Comparison of ENCODE assay signal across 18 mouse cellular contexts in genomic region chr15:84682821-84683220, GRCm38 (mm10). TPM values are rescaled to one million over a fixed set of nuclear protein-coding genes. Genes with fewer than 3 reads are reported as not detected.
DNase-seq lines count a peak whose midpoint lies in the region; ATAC-seq and TF ChIP-seq lines count a peak whose summit lies in the region.
"Had no signal": no experiment of that assay in that cellular context is flagged by ENCODE, and none has a peak within 500 bp of the region (broad histone marks: within the 10 kb centered on the region; RNA-seq: fewer than 3 reads in every experiment).

No protein-coding gene starts in this region.

- no peak for TF ChIP-seq CTCF in lung, adult 2 months (IDR thresholded peaks at IDR 0.05; ENCODE audit: insufficient read depth, low read length)
- no peak for TF ChIP-seq CTCF in intestine, postnatal 0 days (IDR thresholded peaks at IDR 0.05; ENCODE audit: low read depth)

- peaks cover 59% of the 10 kb centered on the region for H3K4me1 ChIP-seq in heart, embryonic 12.5 days (replicated peaks)
- H3K4me1 ChIP-seq in lung, embryonic 15.5 days: peaks cover 40% of the 10 kb centered on the region
- H3K4me1 ChIP-seq in lung, adult 2 months (ENCODE audit: control insufficient read depth, insufficient read depth, low read length): peaks cover 3% of the 10 kb centered on the region; the same call in 1 of the 2 replicates
- H3K4me1 ChIP-seq in intestine, postnatal 0 days (replicated peaks; ENCODE audit: control insufficient read depth, insufficient read depth, low read length): peaks cover 14% of the 10 kb centered on the region
- peaks cover 32% of the 10 kb centered on the region for H3K4me1 ChIP-seq in stomach, embryonic 16.5 days (ENCODE audit: control insufficient read depth, insufficient read depth, low read length)

- H3K27me3 ChIP-seq in heart, embryonic 12.5 days (replicated peaks): no peaks in the 10 kb centered on the region
- no peaks in the 10 kb centered on the region for H3K27me3 ChIP-seq in lung, embryonic 15.5 days
- H3K27me3 ChIP-seq in intestine, postnatal 0 days (replicated peaks; ENCODE audit: control insufficient read depth, insufficient read depth, low read length): no peaks in the 10 kb centered on the region
- no peaks in the 10 kb centered on the region for H3K27me3 ChIP-seq in stomach, embryonic 16.5 days (ENCODE audit: control insufficient read depth, insufficient read depth, low read length)

- H3K27ac ChIP-seq in heart, embryonic 12.5 days (ENCODE audit: poor library complexity, severe bottlenecking): no peak overlapping the region
- H3K27ac ChIP-seq in lung, embryonic 15.5 days: peak overlapping the region; percentile 84; the same call in 1 of the 2 replicates
- H3K27ac ChIP-seq in intestine, postnatal 0 days (ENCODE audit: low read depth, low read length): no peak overlapping the region
- no peak overlapping the region; the same call in 1 of the 2 replicates for H3K27ac ChIP-seq in stomach, embryonic 16.5 days (ENCODE audit: low read length)
- H3K27ac ChIP-seq: forebrain, embryonic 10.5 days; hindbrain, embryonic 15.5 days; midbrain, embryonic 10.5 days had no signal

- no peak for TF ChIP-seq POLR2A in lung, adult 2 months (IDR thresholded peaks at IDR 0.05; ENCODE audit: borderline replicate concordance, extremely low read depth, low read depth, low read length)

- no peak for DNase-seq in heart, adult 8-10 months (ENCODE audit: low spot score)
- DNase-seq in lung, adult 2 months: no peak
- no peak for DNase-seq in ovary, postnatal 36 days (ENCODE audit: low spot score)
- no peak for DNase-seq in urinary bladder, postnatal 10 days (ENCODE audit: low spot score)
- DNase-seq: adrenal gland, postnatal 14 days; cerebellum, postnatal 14 days; kidney, postnatal 14 days; lung, postnatal 10 days had no signal

- peaks cover 3% of the 10 kb centered on the region; the same call in 1 of the 2 replicates for H3K36me3 ChIP-seq in heart, embryonic 12.5 days
- no peaks in the 10 kb centered on the region for H3K36me3 ChIP-seq in lung, embryonic 15.5 days
- H3K36me3 ChIP-seq in intestine, postnatal 0 days (ENCODE audit: control insufficient read depth, insufficient read depth): peaks cover 6% of the 10 kb centered on the region; the same call in 1 of the 2 replicates
- H3K36me3 ChIP-seq in stomach, embryonic 16.5 days (ENCODE audit: control insufficient read depth, insufficient read depth, low read length): no peaks in the 10 kb centered on the region; the same call in 1 of the 2 replicates
- H3K36me3 ChIP-seq: forebrain, embryonic 10.5 days; hindbrain, embryonic 15.5 days; midbrain, embryonic 10.5 days had no signal

- no peak for ATAC-seq in heart, embryonic 12.5 days (ENCODE audit: insufficient number of reproducible peaks, low FRiP score)
- ATAC-seq in lung, embryonic 15.5 days (ENCODE audit: borderline replicate concordance, extremely low read depth, low FRiP score, low TSS enrichment): no peak
- no peak for ATAC-seq in intestine, postnatal 0 days
- no peak for ATAC-seq in stomach, embryonic 16.5 days (ENCODE audit: insufficient read depth, low FRiP score)

- peak overlapping the region; percentile 85 for H3K4me2 ChIP-seq in heart, embryonic 12.5 days
- peak overlapping the region; percentile 94 for H3K4me2 ChIP-seq in lung, embryonic 15.5 days
- H3K4me2 ChIP-seq in intestine, postnatal 0 days (replicated peaks; ENCODE audit: low read depth): peak overlapping the region; percentile 81
- peak overlapping the region; percentile 78 for H3K4me2 ChIP-seq in stomach, embryonic 16.5 days (ENCODE audit: low read depth, low read length)

- no peak overlapping the region for H3K4me3 ChIP-seq in heart, embryonic 12.5 days
- no peak overlapping the region for H3K4me3 ChIP-seq in lung, embryonic 15.5 days
- no peak overlapping the region for H3K4me3 ChIP-seq in lung, adult 2 months (replicated peaks; ENCODE audit: extremely low read depth, low read depth, low read length)
- peak overlapping the region; percentile 82 for H3K4me3 ChIP-seq in intestine, postnatal 0 days (ENCODE audit: low read depth, low read length)
- H3K4me3 ChIP-seq in stomach, embryonic 16.5 days (replicated peaks; ENCODE audit: low read length): 0 out of 2 replicates have a peak overlapping the region, but pooled peaks have one; percentile 84
- H3K4me3 ChIP-seq: hindbrain, embryonic 15.5 days; midbrain, embryonic 10.5 days had no signal

- no peak overlapping the region for H3K9ac ChIP-seq in heart, embryonic 12.5 days
- no peak overlapping the region for H3K9ac ChIP-seq in lung, embryonic 15.5 days
- H3K9ac ChIP-seq in intestine, postnatal 0 days (ENCODE audit: low read depth, low read length): 0 out of 2 replicates have a peak overlapping the region, but pooled peaks have one; percentile 96
- no peak overlapping the region; the same call in 1 of the 2 replicates for H3K9ac ChIP-seq in stomach, embryonic 16.5 days (ENCODE audit: low read length)
- H3K9ac ChIP-seq: hindbrain, embryonic 15.5 days had no signal

- WGBS in heart, embryonic 12.5 days: 77% methylated on average over 5 of the region's 5 CpGs
- 66% methylated on average over 5 of the region's 5 CpGs for WGBS in lung, embryonic 15.5 days
- WGBS in lung, adult 2 months: 85% methylated on average over 5 of the region's 5 CpGs
- WGBS in intestine, postnatal 0 days: 53% methylated on average over 5 of the region's 5 CpGs
- WGBS in stomach, embryonic 16.5 days: 82% methylated on average over 5 of the region's 5 CpGs

- no peaks in the 10 kb centered on the region for H3K9me3 ChIP-seq in heart, embryonic 12.5 days (replicated peaks)
- H3K9me3 ChIP-seq in lung, embryonic 15.5 days: no peaks in the 10 kb centered on the region
- H3K9me3 ChIP-seq in intestine, postnatal 0 days (ENCODE audit: control insufficient read depth): no peaks in the 10 kb centered on the region
- no peaks in the 10 kb centered on the region for H3K9me3 ChIP-seq in stomach, embryonic 16.5 days (replicated peaks; ENCODE audit: control insufficient read depth, low read length)
- H3K9me3 ChIP-seq: forebrain, embryonic 10.5 days; hindbrain, embryonic 15.5 days; midbrain, embryonic 10.5 days had no signal

RNA-seq across cellular contexts. Expression of gene Prr5, which starts 13.4 kb away (rescaled TPM):
- polyA plus RNA-seq in heart, embryonic 12.5 days (2016; fragmentation: Nextera tagmentation; extraction: Ambion mirVana): 23.1 and 25.5 TPM in 2 replicates
- 1 to 10 TPM; 2.5 to 4.3 (median 3.1) TPM for total RNA-seq in heart, adult 8-10 months (2022)
- 22.1 and 23.7 TPM in 2 replicates for polyA plus RNA-seq in lung, embryonic 15.5 days (2015; fragmentation: Nextera tagmentation; extraction: Ambion mirVana)
- polyA plus RNA-seq in lung, adult 2 months (2012; rRNA removed): 12.9 and 14.1 TPM in 2 replicates
- 68.5 and 83.0 TPM in 2 replicates for polyA plus RNA-seq in intestine, postnatal 0 days (2015; fragmentation: Nextera tagmentation; extraction: Ambion mirVana)
- 29.8 and 31.1 TPM in 2 replicates for polyA plus RNA-seq in stomach, embryonic 16.5 days (2015; fragmentation: Nextera tagmentation; extraction: Ambion mirVana)
- total RNA-seq: MEL had no signal

RNA-seq across cellular contexts. Expression of gene Arhgap8, which starts 37.0 kb away (rescaled TPM):
- 3.4 and 4.0 TPM in 2 replicates for polyA plus RNA-seq in heart, embryonic 12.5 days (2016; fragmentation: Nextera tagmentation; extraction: Ambion mirVana)
- total RNA-seq in heart, adult 8-10 months (2022): 1 to 10 TPM in 2 of 4 experiments, under 1 TPM in 2; 0.83 to 1.3 (median 1.0) TPM
- 21.1 and 25.5 TPM in 2 replicates for polyA plus RNA-seq in lung, embryonic 15.5 days (2015; fragmentation: Nextera tagmentation; extraction: Ambion mirVana)
- 20.3 and 22.1 TPM in 2 replicates for polyA plus RNA-seq in lung, adult 2 months (2012; rRNA removed)
- 10.6 and 11.2 TPM in 2 replicates for polyA plus RNA-seq in intestine, postnatal 0 days (2015; fragmentation: Nextera tagmentation; extraction: Ambion mirVana)
- polyA plus RNA-seq in stomach, embryonic 16.5 days (2015; fragmentation: Nextera tagmentation; extraction: Ambion mirVana): 12.6 and 14.5 TPM in 2 replicates
- total RNA-seq: MEL had no signal
- polyA plus RNA-seq: C2C12, myocyte had no signal

Comparison
In these comparisons a context has a peak if more than half of its experiments do, and no peak if none do; other contexts are left out.
1. H3K4me3 ChIP-seq: peak in intestine, postnatal 0 days (single experiment) and stomach, embryonic 16.5 days (single experiment); none in heart, embryonic 12.5 days (single experiment), lung, embryonic 15.5 days (single experiment) and lung, adult 2 months (single experiment).
2. Peak in every context shown above with its lines, with median percentiles within 50 percentile points of each other: H3K4me2 ChIP-seq.